Mouse (Mus musculus) olfactory bulb, adult 2 months (tissue): Measurements from ENCODE around the gene Evx1. TPM values are rescaled to one million over a fixed set of nuclear protein-coding genes. Genes with fewer than 3 reads are reported as not detected.

Source experiments
- H3K27ac ChIP-seq: fragments of 200-500 bp; 2 replicates; pipeline ENCODE4 v1.5.1; 2012; ENCODE audit warnings: low read depth, low read length; ENCODE audit not compliant: insufficient read depth
- H3K4me1 ChIP-seq: fragments of 200-500 bp; 2 replicates; pipeline ENCODE4 v1.6.1; 2012; ENCODE audit warnings: low read length; ENCODE audit not compliant: control insufficient read depth, insufficient read depth
- H3K4me3 ChIP-seq: fragments of 200-500 bp; 2 replicates; pipeline ENCODE4 v1.5.1; 2012; ENCODE audit warnings: mild to moderate bottlenecking, low read depth, low read length, moderate library complexity; ENCODE audit not compliant: insufficient read depth
- CTCF ChIP-seq: fragments of 200-500 bp; IDR thresholded peaks from 2 replicates; pipeline ENCODE4 v1.5.1; 2012; ENCODE audit warnings: low read depth, mild to moderate bottlenecking, low read length, moderate library complexity; ENCODE audit not compliant: insufficient read depth
- POLR2A ChIP-seq: fragments of 200-500 bp; IDR thresholded peaks from 2 replicates; pipeline ENCODE4 v1.6.1; 2012; ENCODE audit warnings: mild to moderate bottlenecking, low read depth, low read length, moderate library complexity; ENCODE audit not compliant: insufficient read depth
- WGBS: fragments of 180-500 bp; shearing (Covaris S2); methylation state at CpG from one replicate; pipeline ENCODE4 v1.1.7; 2018; 5-methylcytosine and 5-hydroxymethylcytosine counted together
- polyA plus RNA-seq: library from polyadenylated mRNA; stranded (reverse); fragments of >200 nt; gene quantifications from 2 replicates; pipeline ENCODE4 v1.2.4, GENCODE M21; 2012; ENCODE audit warnings: low replicate concordance; ENCODE audit not compliant: missing spikeins, insufficient read depth, insufficient read length

The Evx1 gene
- polyA plus RNA-seq, 1 experiment, result not detected

GRCm38 (mm10) chr6:52366533-52366932, 53.2 kb downstream of the Evx1 start:
- Histone ChIP-seq H3K4me3 (no peak overlapping the region), H3K27ac (no peak overlapping the region), H3K4me1 (no peaks in the 10 kb centered on the region)
- TF ChIP-seq CTCF, result no peak
- TF ChIP-seq POLR2A, result no peak
- 47% methylated on average over 11 of the region's 11 CpGs for WGBS

- no peak overlapping the region for H3K4me3 ChIP-seq
- H3K4me1 ChIP-seq, result no peaks in the 10 kb centered on the region
- no peak overlapping the region for H3K27ac ChIP-seq
- WGBS, result 61% methylated on average over 4 of the region's 4 CpGs
- TF ChIP-seq POLR2A, result no peak
- no peak for TF ChIP-seq CTCF
Measured at GRCm38 (mm10) chr6:52367067-52367466, 53.8 kb downstream of the Evx1 start.

Other genes with a start within 250 kb of the Evx1 start
- gene Hoxa1, start 155.2 kb upstream of the Evx1 start, polyA plus RNA-seq, result not detected in 2 replicates
- gene Hoxa2, start 148.7 kb upstream of the Evx1 start, polyA plus RNA-seq, result not detected in 2 replicates
- gene 5730596B20Rik, start 136.0 kb upstream of the Evx1 start, polyA plus RNA-seq, result not detected in 2 replicates
- not detected in 2 replicates for gene Hoxa4, start 121.7 kb upstream of the Evx1 start, polyA plus RNA-seq
- not detected in 2 replicates for gene Hoxa5, start 108.9 kb upstream of the Evx1 start, polyA plus RNA-seq
- gene Hoxa6, start 104.8 kb upstream of the Evx1 start, polyA plus RNA-seq, result not detected in 2 replicates
- not detected in 2 replicates for gene Hoxa3, start 100.2 kb upstream of the Evx1 start, polyA plus RNA-seq
- not detected in 2 replicates for gene Gm28308, start 100.2 kb upstream of the Evx1 start, polyA plus RNA-seq
- gene Hoxa7, start 91.6 kb upstream of the Evx1 start, polyA plus RNA-seq, result not detected in 2 replicates
- not detected in 2 replicates for gene Hoxa9, start 82.4 kb upstream of the Evx1 start, polyA plus RNA-seq
- gene Hoxa10, start 72.6 kb upstream of the Evx1 start, polyA plus RNA-seq, result not detected in 2 replicates
- not detected in 2 replicates for gene Hoxa11, start 67.7 kb upstream of the Evx1 start, polyA plus RNA-seq
- gene Hoxa13, start 52.6 kb upstream of the Evx1 start, polyA plus RNA-seq, result not detected in 2 replicates